Mouse (Mus musculus) midbrain, embryonic 15.5 days (tissue): ENCODE data around the gene Ccl9. TPM values are rescaled to one million over a fixed set of nuclear protein-coding genes. Genes with fewer than 3 reads are reported as not detected.

Experiments
- ATAC-seq: fragments of 200-750 bp; cut with Nextera tagmentation; replicated peaks from 2 replicates; pipeline ENCODE4 v1.8.0; 2017; ENCODE audit warnings: moderate TSS enrichment
- H3K27ac ChIP-seq: fragments of 300-500 bp; sonication (generic); 2 replicates; pipeline ENCODE4 v1.5.1; 2015; ENCODE audit warnings: mild to moderate bottlenecking, inconsistent platforms
- H3K27me3 ChIP-seq: fragments of 300-500 bp; sonication (generic); replicated peaks from 2 replicates; pipeline ENCODE4 v1.6.1; 2015; ENCODE audit warnings: inconsistent platforms
- H3K36me3 ChIP-seq: fragments of 300-500 bp; sonication (generic); replicated peaks from 2 replicates; pipeline ENCODE4 v1.6.1; 2015; ENCODE audit warnings: inconsistent platforms
- H3K4me1 ChIP-seq: fragments of 300-500 bp; sonication (generic); 2 replicates; pipeline ENCODE4 v1.6.1; 2015; ENCODE audit warnings: inconsistent platforms
- H3K4me2 ChIP-seq: fragments of 300-500 bp; sonication (generic); 2 replicates; pipeline ENCODE4 v1.6.1; 2015; ENCODE audit warnings: inconsistent platforms, mild to moderate bottlenecking, moderate library complexity
- H3K4me3 ChIP-seq: fragments of 300-500 bp; sonication (generic); 2 replicates; pipeline ENCODE4 v1.5.1; 2015; ENCODE audit warnings: mild to moderate bottlenecking, inconsistent platforms
- H3K9ac ChIP-seq: fragments of 300-500 bp; sonication (generic); 2 replicates; pipeline ENCODE4 v1.6.1; 2015; ENCODE audit warnings: mild to moderate bottlenecking, inconsistent platforms
- H3K9me3 ChIP-seq: fragments of 300-500 bp; sonication (generic); 2 replicates; pipeline ENCODE4 v1.6.1; 2016; ENCODE audit warnings: inconsistent platforms
- WGBS: fragments of 180-500 bp; shearing (Covaris S2); methylation state at CpG from one replicate; pipeline ENCODE4 v1.1.7; 2015; ENCODE audit warnings: mixed read lengths; 5-methylcytosine and 5-hydroxymethylcytosine counted together
- polyA plus RNA-seq: library from polyadenylated mRNA; unstranded; fragments of >200 nt; fragmentation: Nextera tagmentation; extraction: Ambion mirVana; gene quantifications from 2 replicates; pipeline ENCODE4 v1.2.1, GENCODE M21; 2015

The Ccl9 gene
- polyA plus RNA-seq, 1 experiment from 2014 or later = 1.6 TPM

- no peaks in the 10 kb centered on the region for H3K36me3 ChIP-seq
- no peaks in the 10 kb centered on the region for H3K4me1 ChIP-seq
- H3K9ac ChIP-seq = no peak overlapping the region
- 91% methylated on average over 7 of the region's 7 CpGs for WGBS
- H3K4me2 ChIP-seq = no peak overlapping the region
- ATAC-seq = no peak
- no peak overlapping the region for H3K4me3 ChIP-seq
- H3K9me3 ChIP-seq = no peaks in the 10 kb centered on the region
- no peaks in the 10 kb centered on the region for H3K27me3 ChIP-seq
- no peak overlapping the region for H3K27ac ChIP-seq
These were observed 19.4 kb upstream of the Ccl9 start for GRCm38 (mm10) chr11:83597796-83598195.

GRCm38 (mm10) chr11:83595669-83596455 lies 17.4 kb upstream of the Ccl9 start:
- no peak overlapping the region for H3K9ac ChIP-seq
- ATAC-seq = no peak
- no peak overlapping the region for H3K4me2 ChIP-seq
- no peaks in the 10 kb centered on the region for H3K36me3 ChIP-seq
- no peaks in the 10 kb centered on the region for H3K9me3 ChIP-seq
- H3K27me3 ChIP-seq = no peaks in the 10 kb centered on the region
- no peak overlapping the region for H3K27ac ChIP-seq
- WGBS = 86% methylated on average over 7 of the region's 7 CpGs
- no peaks in the 10 kb centered on the region for H3K4me1 ChIP-seq
- H3K4me3 ChIP-seq = no peak overlapping the region

- no peak overlapping the region for H3K4me3 ChIP-seq
- 95% methylated on average over 5 of the region's 5 CpGs for WGBS
- no peak for ATAC-seq
- no peak overlapping the region for H3K4me2 ChIP-seq
- no peak overlapping the region for H3K27ac ChIP-seq
- no peaks in the 10 kb centered on the region for H3K4me1 ChIP-seq
- H3K9ac ChIP-seq = no peak overlapping the region
- H3K36me3 ChIP-seq = no peaks in the 10 kb centered on the region
- H3K9me3 ChIP-seq = no peaks in the 10 kb centered on the region
- H3K27me3 ChIP-seq = no peaks in the 10 kb centered on the region
These were observed 15.0 kb upstream of the Ccl9 start for GRCm38 (mm10) chr11:83593453-83593852.

- no peaks in the 10 kb centered on the region for H3K27me3 ChIP-seq
- no peak within 1 kb of the TSS for H3K4me3 ChIP-seq
- no peak for ATAC-seq
- WGBS = 57% methylated on average over 2 of the region's 2 CpGs
- no peaks in the 10 kb centered on the region for H3K9me3 ChIP-seq
- no peak within 1 kb of the TSS for H3K4me2 ChIP-seq
- H3K4me1 ChIP-seq = no peaks in the 10 kb centered on the region
- H3K9ac ChIP-seq = no peak within 1 kb of the TSS
- H3K27ac ChIP-seq = no peak within 1 kb of the TSS
- no peaks in the 10 kb centered on the region for H3K36me3 ChIP-seq
These were observed 14.4 kb upstream of the Ccl9 start, which contains the start of gene Ccl6 for GRCm38 (mm10) chr11:83592853-83593252. Ccl6 (minus strand) TSS chr11:83593087.

GRCm38 (mm10) chr11:83584232-83584631 lies 5.8 kb upstream of the Ccl9 start:
- no peak overlapping the region for H3K9ac ChIP-seq
- WGBS = 85% methylated on average over 2 of the region's 2 CpGs
- H3K9me3 ChIP-seq = no peaks in the 10 kb centered on the region
- ATAC-seq = no peak
- no peaks in the 10 kb centered on the region for H3K36me3 ChIP-seq
- no peaks in the 10 kb centered on the region for H3K4me1 ChIP-seq
- no peak overlapping the region for H3K4me3 ChIP-seq
- no peak overlapping the region for H3K4me2 ChIP-seq
- H3K27ac ChIP-seq = no peak overlapping the region
- no peaks in the 10 kb centered on the region for H3K27me3 ChIP-seq

- Histone ChIP-seq H3K36me3 (no peaks in the 10 kb centered on the region), H3K9me3 (no peaks in the 10 kb centered on the region), H3K9ac (no peak overlapping the region), H3K27me3 (no peaks in the 10 kb centered on the region), H3K27ac (no peak overlapping the region), H3K4me3 (no peak overlapping the region), H3K4me1 (no peaks in the 10 kb centered on the region), H3K4me2 (no peak overlapping the region)
- ATAC-seq = no peak
These were observed 5.0 kb upstream of the Ccl9 start for GRCm38 (mm10) chr11:83583450-83583754.

GRCm38 (mm10) chr11:83582626-83583449 lies 4.4 kb upstream of the Ccl9 start:
- ATAC-seq = no peak
- Histone ChIP-seq H3K36me3 (no peaks in the 10 kb centered on the region), H3K9me3 (no peaks in the 10 kb centered on the region), H3K4me1 (no peaks in the 10 kb centered on the region), H3K4me3 (no peak overlapping the region), H3K27me3 (no peaks in the 10 kb centered on the region), H3K9ac (no peak overlapping the region), H3K4me2 (no peak overlapping the region), H3K27ac (no peak overlapping the region)
- WGBS = 72% methylated on average over 4 of the region's 4 CpGs

DNA sequence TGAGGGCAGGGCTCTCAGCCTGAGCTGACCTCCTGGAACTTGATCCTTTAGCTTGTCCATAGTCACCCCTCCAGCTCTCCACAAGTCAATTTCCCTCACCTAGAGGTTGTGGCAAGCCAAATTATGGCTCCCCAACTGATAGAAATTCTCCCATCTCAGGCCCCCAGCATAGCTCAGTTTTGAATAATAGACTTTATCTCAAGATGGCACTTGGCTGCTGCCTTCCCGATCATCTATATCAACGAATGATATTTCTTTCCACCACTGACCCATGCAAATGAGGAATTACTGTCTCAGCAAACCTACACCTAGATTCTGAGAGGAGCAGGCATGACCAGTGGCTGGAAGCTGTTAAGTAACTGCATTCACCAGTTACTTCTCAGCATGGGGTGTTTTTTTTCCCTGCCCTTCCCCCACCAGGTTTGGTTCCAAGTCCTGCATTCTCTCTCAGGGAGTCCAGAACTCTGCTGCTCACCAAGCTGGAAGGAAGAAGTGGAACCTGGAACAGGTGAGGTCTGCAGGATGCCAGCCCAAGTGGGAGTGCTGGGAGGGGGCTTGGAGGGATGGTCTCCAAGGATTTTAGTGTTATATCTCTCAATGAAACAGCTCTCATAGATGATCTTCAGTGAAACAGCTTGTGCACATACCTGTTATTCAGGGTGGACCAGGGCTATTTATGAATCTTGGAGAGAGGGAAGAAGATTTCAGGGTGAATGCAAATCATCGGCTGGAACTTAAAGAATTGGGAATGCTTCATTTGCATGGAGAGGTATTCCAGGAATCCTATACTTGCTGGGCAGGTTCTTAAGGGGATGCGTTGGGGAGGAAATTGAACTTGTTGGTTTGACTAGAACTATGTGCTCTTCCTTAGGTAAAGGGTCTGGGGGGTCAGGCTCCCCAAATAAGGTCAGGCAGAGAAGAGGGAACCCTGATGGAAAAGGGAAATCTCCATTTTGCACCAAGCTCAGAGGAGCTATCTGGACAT lies 3.5 kb upstream of the Ccl9 start:
- Histone ChIP-seq H3K4me2 (no peak overlapping the region), H3K27ac (no peak overlapping the region), H3K9me3 (no peaks in the 10 kb centered on the region), H3K4me1 (no peaks in the 10 kb centered on the region), H3K36me3 (no peaks in the 10 kb centered on the region), H3K9ac (no peak overlapping the region), H3K4me3 (no peak overlapping the region), H3K27me3 (no peaks in the 10 kb centered on the region)
- 79% methylated on average over 4 of the region's 4 CpGs for WGBS
- no peak for ATAC-seq

GRCm38 (mm10) chr11:83580699-83581232 lies 2.3 kb upstream of the Ccl9 start:
- Histone ChIP-seq H3K27me3 (no peaks in the 10 kb centered on the region), H3K4me1 (no peaks in the 10 kb centered on the region), H3K4me2 (no peak overlapping the region), H3K9me3 (no peaks in the 10 kb centered on the region), H3K9ac (no peak overlapping the region), H3K4me3 (no peak overlapping the region), H3K27ac (no peak overlapping the region), H3K36me3 (no peaks in the 10 kb centered on the region)
- no peak for ATAC-seq
- WGBS = 63% methylated on average over 1 of the region's 1 CpGs

GRCm38 (mm10) chr11:83578999-83579398 lies 563 bp upstream of the Ccl9 start:
- no peak overlapping the region for H3K27ac ChIP-seq
- ATAC-seq = no peak
- no peak overlapping the region for H3K4me2 ChIP-seq
- H3K4me3 ChIP-seq = no peak overlapping the region
- H3K9ac ChIP-seq = no peak overlapping the region
- 85% methylated on average over 3 of the region's 3 CpGs for WGBS
- H3K4me1 ChIP-seq = no peaks in the 10 kb centered on the region
- no peaks in the 10 kb centered on the region for H3K36me3 ChIP-seq
- no peaks in the 10 kb centered on the region for H3K27me3 ChIP-seq
- no peaks in the 10 kb centered on the region for H3K9me3 ChIP-seq

DNA sequence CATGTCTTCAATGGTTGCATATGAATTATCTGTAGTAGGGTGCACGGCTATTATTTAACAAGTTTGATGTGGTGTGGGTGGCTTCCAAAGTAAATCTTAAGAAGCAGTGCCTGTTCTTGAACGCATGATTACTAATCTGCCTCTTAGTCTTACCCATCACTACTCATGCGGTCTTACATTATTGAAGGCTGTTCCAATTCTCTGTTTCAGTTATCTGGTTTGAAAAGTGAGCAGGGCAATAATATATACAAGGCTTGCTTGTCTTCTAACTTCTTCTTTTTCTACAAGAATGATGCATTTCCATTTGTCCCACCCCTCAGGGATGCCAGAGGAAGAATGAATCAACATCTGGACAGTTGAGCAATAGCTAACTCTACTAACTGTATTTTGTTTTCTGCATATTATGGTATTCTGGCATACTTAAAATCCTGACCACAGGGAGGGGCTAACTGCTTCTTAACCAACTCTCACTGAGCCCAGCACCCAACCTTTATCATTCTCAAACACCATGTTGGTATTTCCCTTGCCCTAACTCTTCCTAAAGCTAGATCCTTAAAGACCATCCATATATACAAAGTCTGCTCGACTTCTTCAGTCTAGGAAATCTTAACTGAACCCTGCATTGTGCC lies 1.4 kb downstream of the Ccl9 start:
- Histone ChIP-seq H3K4me1 (no peaks in the 10 kb centered on the region), H3K4me3 (no peak overlapping the region), H3K27ac (no peak overlapping the region), H3K4me2 (no peak overlapping the region), H3K9me3 (no peaks in the 10 kb centered on the region), H3K36me3 (no peaks in the 10 kb centered on the region), H3K9ac (no peak overlapping the region), H3K27me3 (no peaks in the 10 kb centered on the region)
- WGBS = 85% methylated on average over 4 of the region's 4 CpGs
- no peak for ATAC-seq
